Mouse (Mus musculus): ENCODE results near the gene Tmem143.
"Not testable (repeated sequence)": the region's sequence is repeated elsewhere in the genome, so short reads cannot be mapped to it uniquely, and the experiment has no call there.

Tmem143 gene

DNA sequence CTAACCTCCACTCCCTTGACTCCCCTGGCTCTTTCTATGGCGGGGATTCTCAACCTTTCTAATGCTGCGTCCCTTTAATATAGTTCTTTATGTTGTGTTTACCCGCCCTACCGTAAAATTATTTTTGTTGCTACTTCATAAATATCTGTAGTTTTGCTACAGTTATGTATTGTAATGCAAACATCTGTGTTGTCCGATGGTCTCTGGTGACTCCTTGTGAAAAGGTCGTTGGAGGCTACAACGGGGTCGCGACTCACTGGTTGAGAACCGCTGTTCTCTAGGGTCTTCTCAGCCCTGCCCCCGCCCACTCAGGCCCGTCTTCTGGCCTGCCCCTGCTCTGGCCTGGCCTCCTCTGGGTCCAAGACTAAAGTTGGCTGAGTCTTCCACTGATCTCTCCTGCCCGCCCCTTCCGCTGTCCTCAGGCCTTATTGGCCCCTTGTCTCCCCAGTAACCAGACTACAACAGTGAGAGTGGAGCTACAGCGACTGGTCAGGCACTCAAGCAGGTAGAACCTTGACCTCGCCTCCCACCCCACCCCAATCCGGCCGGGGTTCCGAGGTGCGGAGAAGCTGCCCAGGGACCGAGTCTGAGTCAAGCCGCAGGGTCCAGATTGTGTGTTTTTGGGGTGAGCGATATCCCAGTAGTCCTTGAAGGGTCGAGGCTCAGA is 27.2 kb downstream of the Tmem143 start, which contains the start of gene Ccdc114:
Gene Ccdc114 (plus strand): TSS at position 311 of the 667 bp plus-strand sequence.
- peak; percentile 91 for DNase-seq

DNA sequence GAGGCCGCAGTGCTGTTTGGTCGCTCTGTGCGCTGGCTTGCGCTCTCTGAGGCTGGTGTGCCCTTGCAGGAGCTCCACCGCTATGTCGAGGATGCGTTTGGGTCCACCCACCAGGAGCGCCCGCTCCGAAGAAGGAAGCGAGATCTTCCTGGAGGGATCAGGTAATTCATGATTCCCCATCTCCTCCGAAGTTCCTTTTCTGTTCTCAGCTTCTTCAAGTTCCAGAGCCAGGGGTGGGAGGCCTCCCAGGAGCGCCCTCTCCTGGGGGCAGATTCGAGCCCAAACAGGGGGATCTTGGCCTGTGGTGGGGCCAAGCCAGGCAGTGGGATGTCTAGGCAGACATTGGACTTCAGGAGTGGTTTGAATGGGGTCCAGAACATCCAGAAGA is 27.7 kb downstream of the Tmem143 start:
- peak; percentile 50 for DNase-seq

DNA sequence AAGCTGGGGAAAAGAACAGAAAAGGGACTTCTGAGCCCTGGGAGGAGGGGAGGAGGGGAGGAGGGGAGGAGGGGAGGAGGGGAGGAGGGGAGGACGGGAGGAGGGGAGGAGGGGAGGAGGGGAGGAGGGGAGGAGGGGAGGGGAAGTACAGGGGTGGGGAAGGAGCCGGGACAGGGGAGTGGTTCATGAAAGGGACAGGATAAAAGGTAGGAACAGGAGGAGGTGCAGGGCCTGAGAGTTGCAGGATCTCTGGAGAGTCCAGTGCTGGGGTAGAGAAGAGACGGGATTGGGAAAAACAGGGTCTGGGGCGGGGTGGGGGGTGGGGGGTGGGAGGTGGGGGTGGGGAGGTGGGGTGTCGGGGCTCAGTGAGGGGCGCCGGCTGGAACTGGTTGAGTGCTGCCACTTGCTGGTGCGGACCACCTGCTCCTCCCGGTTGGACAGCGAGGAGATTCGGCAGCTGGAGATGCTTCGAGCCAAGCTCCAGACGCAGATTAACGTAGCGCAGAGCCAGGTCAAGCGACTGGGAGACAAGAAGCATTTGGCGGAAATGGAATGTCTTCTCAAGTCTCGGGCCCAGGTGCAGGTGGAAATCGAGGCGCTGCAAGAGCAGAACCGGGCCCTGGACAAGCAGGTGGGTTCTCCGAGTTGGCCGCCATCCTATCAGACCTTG is 32.0 kb downstream of the Tmem143 start:
- DNase-seq: no peak

DNA sequence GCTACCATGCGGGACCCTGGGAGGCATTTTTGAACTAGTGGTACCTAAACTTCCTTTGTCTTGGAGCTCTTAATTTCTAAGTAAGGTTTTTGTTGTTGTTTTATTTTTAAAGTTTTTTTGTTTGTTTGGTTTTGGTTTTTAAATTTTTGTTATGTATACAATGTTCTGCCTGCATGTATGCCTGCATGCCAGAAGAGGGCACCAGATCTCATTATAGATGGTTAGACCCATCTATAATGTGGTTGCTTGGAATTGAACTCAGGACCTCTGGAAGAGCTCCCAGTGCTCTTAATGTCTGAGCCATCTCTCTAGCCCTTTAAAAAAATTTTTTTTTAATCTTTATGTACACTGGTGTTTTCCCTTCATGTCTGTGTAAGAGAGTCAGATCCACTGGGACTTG is 32.9 kb downstream of the Tmem143 start:
- no peak for DNase-seq

DNA sequence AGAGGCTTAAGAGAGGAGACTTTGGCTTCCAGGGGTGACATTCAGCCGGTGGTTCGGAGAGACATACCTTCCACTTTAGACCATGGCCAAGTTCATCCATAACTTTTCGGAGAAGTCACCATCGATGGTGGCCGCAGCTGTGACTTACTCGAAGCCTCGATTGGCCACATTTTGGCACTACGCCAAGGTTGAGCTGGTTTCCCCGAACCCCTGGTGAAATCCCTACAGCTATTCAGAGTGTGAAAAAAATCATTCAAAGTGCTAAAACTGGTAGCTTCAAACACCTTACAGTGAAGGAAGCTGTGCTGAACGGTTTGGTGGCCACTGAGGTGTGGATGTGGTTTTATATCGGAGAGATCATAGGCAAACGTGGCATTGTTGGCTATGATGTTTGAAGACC is 37.0 kb downstream of the Tmem143 start:
- DNase-seq: not testable (repeated sequence)

DNA sequence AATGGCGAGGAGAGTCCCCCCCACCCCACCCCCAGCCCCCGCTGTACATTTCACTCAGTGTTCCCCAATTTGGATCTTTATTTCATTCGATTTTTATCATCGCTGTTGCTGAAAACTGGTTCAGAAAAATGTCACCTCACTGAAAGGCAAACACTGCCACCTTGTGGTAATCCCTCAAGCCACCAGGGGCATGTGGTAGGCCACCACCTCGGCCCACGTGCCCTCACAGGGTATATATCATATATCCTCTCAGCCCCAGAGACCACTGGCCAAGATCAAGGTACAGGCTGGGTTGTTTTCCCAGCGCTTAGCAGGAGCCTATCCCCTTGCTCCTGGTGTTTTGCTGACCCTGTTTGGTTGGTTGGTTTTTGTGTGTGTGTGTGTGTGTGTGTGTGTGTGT is 38.4 kb downstream of the Tmem143 start:
- DNase-seq: peak; percentile 32

DNA sequence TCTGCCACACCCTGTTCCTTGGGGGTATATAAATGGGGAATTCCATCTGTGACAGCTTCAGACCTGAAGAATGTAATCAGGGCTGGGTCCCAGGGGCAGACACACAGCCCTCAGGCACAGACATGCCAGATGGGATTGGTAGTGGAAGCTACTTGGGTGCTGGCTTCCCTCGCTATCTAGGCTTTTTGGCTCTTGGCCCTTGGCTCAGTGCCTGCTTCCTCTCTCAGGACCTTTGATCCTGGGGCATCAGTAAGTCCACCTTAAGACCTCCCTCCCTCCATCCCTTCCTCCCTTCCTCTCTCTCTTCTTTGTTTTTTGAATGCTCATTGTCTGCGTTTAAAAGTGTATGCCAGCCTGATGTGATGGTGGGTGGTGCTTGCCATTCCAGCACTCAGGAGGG is 43.1 kb downstream of the Tmem143 start:
- DNase-seq: peak; percentile 40

DNA sequence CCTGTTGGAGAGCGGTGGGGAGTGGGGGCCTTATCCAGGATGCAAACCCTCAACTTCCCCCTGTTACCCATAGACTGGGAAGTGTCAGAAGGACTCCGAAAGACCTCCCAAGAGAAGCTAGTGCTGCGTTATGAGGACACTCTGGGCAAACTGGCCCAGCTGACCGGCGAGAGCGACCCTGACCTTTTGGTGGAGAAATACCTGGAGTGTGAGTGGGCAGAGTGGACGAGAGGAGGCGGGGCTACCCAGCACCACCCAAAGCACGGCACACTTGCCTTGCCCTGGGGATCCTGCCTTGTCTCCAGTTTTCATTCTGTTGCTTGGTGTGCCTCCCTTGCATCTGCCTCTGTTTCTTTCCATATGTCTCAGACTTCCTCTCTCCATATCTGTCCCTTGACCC is 45.2 kb downstream of the Tmem143 start:
- no peak for DNase-seq

DNA sequence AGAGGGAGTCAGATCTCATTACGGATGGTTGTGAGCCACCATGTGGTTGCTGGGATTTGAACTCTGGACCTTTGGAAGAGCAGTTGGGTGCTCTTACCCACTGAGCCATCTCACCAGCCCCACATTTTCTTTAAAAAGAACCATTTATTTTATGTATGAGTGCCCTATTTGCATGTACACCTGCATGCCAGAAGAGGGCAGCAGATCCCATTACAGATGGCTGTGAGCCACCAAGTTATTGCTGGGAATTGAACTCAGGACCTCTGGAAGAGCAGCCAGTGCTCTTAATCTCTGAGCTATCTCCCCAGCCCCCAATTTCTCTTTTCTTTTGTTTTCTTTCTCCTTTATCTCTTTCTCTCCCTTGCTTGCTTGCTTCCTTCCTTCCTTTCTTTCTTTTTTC is 46.5 kb downstream of the Tmem143 start:
- not testable (repeated sequence) for DNase-seq

DNA sequence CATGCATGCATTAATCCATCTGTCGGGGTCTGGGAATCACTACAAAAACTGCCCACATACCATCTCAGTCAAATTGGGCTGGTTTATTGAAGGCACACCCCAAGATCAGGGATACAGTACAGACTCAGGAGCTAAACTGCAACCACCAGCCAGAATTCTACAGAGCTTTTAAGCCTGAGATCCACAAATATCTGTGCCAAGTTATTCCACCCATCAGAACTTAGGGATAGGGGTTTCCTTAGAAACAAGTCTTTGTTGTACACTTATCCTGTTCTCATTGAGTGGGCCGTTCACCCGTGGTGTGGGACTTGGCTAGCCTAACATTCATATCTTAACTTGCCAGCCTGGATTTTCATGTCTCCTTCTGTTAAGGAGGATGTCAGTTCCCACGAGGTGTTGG is 52.3 kb downstream of the Tmem143 start:
- no peak for DNase-seq

DNA sequence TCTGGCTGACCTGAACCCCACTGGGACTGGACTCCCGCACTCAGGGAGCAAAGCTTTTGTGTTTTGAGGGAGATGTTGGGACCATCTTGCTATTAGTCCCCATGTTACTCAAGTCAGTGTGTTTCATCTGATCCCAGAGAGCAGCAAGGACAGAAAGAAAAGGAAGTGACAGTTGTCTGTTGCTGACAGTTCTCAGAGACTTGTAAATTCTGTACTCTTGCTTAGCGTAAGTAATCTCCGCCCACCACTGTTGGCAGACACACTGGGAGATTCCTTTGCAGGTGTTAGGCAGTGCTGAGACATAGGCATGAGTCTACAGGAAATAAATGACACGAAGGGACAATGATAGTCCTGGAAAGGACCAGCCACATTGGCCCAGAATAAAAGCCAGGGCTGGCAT is 59.9 kb downstream of the Tmem143 start:
- no peak for DNase-seq
